Mouse (Mus musculus) C2C12 (cell line): ENCODE results near the gene Scgn.

Source experiments
- CEBPB ChIP-seq: IDR thresholded peaks from one replicate; pipeline ENCODE4 v1.6.1; 2011; ENCODE audit warnings: low read depth, mild to moderate bottlenecking, control low read depth, moderate library complexity
- CTCF ChIP-seq: IDR thresholded peaks from one replicate; pipeline ENCODE4 v1.5.1; 2011; ENCODE audit not compliant: control insufficient read depth, insufficient read depth, insufficient read length
- FOSL1 ChIP-seq: IDR thresholded peaks from one replicate; pipeline ENCODE4 v1.8.0; 2011; ENCODE audit warnings: mild to moderate bottlenecking, low read length; ENCODE audit not compliant: poor library complexity, insufficient read depth, severe bottlenecking
- MAX ChIP-seq: IDR thresholded peaks from one replicate; pipeline ENCODE4 v1.6.1; 2011; ENCODE audit warnings: mild to moderate bottlenecking, control low read depth
- MYOG ChIP-seq: IDR thresholded peaks from one replicate; pipeline ENCODE4 v1.6.1; 2011; ENCODE audit not compliant: control insufficient read depth, insufficient read length; ENCODE audit errors: extremely low read depth
- USF1 ChIP-seq: IDR thresholded peaks from one replicate; pipeline ENCODE4 v1.6.1; 2011; ENCODE audit warnings: low read depth, mild to moderate bottlenecking, control low read depth, moderate library complexity

- TF ChIP-seq CTCF: no peak
- TF ChIP-seq USF1: no peak
- TF ChIP-seq CEBPB: no peak
- no peak for TF ChIP-seq MAX
- TF ChIP-seq MYOG: no peak
- no peak for TF ChIP-seq FOSL1
These were observed 76.4 kb downstream of the Scgn start, which contains the start of gene Slc17a4 for GRCm38 (mm10) chr13:23914376-23915167.
